Mouse (Mus musculus) C2C12 (cell line): ENCODE measurements around the gene Kcnma1. TPM values are rescaled to one million over a fixed set of nuclear protein-coding genes. Genes with fewer than 3 reads are reported as not detected.

Experiments
- H3K27me3 ChIP-seq: one replicate; pipeline ENCODE4 v1.6.1; 2011; ENCODE audit not compliant: control insufficient read depth, insufficient read depth, insufficient read length
- H3K36me3 ChIP-seq: one replicate; pipeline ENCODE4 v1.6.1; 2011; ENCODE audit not compliant: control insufficient read depth, insufficient read depth
- H3K4me3 ChIP-seq: one replicate; pipeline ENCODE4 v1.5.1; 2011; ENCODE audit warnings: mild to moderate bottlenecking, control low read depth; ENCODE audit not compliant: poor library complexity, insufficient read depth, severe bottlenecking
- H3K79me2 ChIP-seq: one replicate; pipeline ENCODE4 v1.6.1; 2011; ENCODE audit not compliant: control insufficient read depth, insufficient read depth
- H3K79me3 ChIP-seq: one replicate; pipeline ENCODE4 v1.6.1; 2011; ENCODE audit warnings: low read depth, control low read depth
- H3ac ChIP-seq: one replicate; pipeline ENCODE3; 2011; ENCODE audit warnings: low read depth; ENCODE audit not compliant: control insufficient read depth, insufficient read length
- CEBPB ChIP-seq: IDR thresholded peaks from one replicate; pipeline ENCODE4 v1.6.1; 2011; ENCODE audit warnings: low read depth, mild to moderate bottlenecking, control low read depth, moderate library complexity
- CTCF ChIP-seq: IDR thresholded peaks from one replicate; pipeline ENCODE4 v1.5.1; 2011; ENCODE audit not compliant: control insufficient read depth, insufficient read depth, insufficient read length
- FOSL1 ChIP-seq: IDR thresholded peaks from one replicate; pipeline ENCODE4 v1.8.0; 2011; ENCODE audit warnings: mild to moderate bottlenecking, low read length; ENCODE audit not compliant: poor library complexity, insufficient read depth, severe bottlenecking
- MAX ChIP-seq: IDR thresholded peaks from one replicate; pipeline ENCODE4 v1.6.1; 2011; ENCODE audit warnings: mild to moderate bottlenecking, control low read depth
- MYOD1 ChIP-seq: IDR thresholded peaks from one replicate; pipeline ENCODE4 v1.6.1; 2011; ENCODE audit warnings: low read depth; ENCODE audit not compliant: control insufficient read depth, insufficient read length
- MYOG ChIP-seq: IDR thresholded peaks from one replicate; pipeline ENCODE4 v1.6.1; 2011; ENCODE audit not compliant: control insufficient read depth, insufficient read length; ENCODE audit errors: extremely low read depth
- USF1 ChIP-seq: IDR thresholded peaks from one replicate; pipeline ENCODE4 v1.6.1; 2011; ENCODE audit warnings: low read depth, mild to moderate bottlenecking, control low read depth, moderate library complexity
- polyA plus RNA-seq: library from polyadenylated mRNA; unstranded; fragments of >200 nt; fragmentation: generic; extraction: Trizol; gene quantifications from one replicate; pipeline ENCODE4 v1.2.1, GENCODE M21; 2012; ENCODE audit warnings: missing spikeins

The Kcnma1 gene
- polyA plus RNA-seq, 1 experiment: not detected

DNA sequence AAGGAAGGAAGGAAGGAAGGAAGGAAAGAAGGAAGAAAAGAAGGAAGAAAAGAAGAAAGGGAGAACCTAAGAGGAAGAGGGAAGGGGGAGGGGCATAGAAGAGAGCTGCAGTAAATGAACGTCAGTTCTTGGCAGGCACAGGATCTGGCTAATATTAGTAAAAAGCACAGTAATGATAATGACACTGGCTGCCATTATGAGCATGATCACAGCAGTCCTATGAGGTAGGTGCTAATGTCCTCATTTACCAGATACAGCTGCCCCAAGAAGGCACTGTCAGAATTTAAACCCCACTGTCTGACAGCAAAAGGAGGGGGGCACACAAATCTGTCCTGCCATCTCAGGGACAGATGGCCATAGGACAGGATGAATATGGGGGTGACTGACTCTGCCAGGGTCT, 205.2 kb downstream of the Kcnma1 start:
- no peaks in the 10 kb centered on the region for H3K36me3 ChIP-seq
- H3K79me3 ChIP-seq: no peaks in the 10 kb centered on the region
- no peak overlapping the region for H3ac ChIP-seq
- H3K27me3 ChIP-seq: no peaks in the 10 kb centered on the region
- no peaks in the 10 kb centered on the region for H3K79me2 ChIP-seq
- TF ChIP-seq MAX (no peak), FOSL1 (no peak), MYOD1 (no peak)
- no peak overlapping the region for H3K4me3 ChIP-seq

GRCm38 (mm10) chr14:23806378-23806777, 207.9 kb downstream of the Kcnma1 start:
- Histone ChIP-seq H3ac (no peak overlapping the region), H3K4me3 (no peak overlapping the region), H3K27me3 (no peaks in the 10 kb centered on the region), H3K36me3 (no peaks in the 10 kb centered on the region), H3K79me3 (no peaks in the 10 kb centered on the region), H3K79me2 (no peaks in the 10 kb centered on the region)
- TF ChIP-seq MYOD1 (no peak), USF1 (no peak), FOSL1 (no peak), CTCF (no peak), MAX (no peak), MYOG (no peak), CEBPB (no peak)

DNA sequence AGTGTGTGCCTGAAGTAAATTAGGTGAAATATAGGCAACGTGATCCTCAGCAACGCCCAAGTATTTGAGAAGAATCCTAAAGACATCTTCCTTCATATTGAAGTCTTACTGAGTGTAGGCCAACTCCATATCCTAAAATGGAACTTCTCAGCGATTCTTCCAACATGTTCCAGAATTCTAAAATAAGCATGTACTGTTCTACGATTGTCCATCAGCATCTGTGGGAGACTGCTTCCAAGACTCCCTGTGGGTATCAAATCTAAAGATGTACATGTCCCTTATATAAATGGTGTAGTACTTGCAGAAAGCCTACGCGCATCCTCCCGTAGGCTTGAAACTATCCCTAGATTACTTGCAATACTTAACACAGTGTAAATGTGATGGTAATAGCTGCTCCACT, 217.4 kb downstream of the Kcnma1 start:
- peaks cover 3% of the 10 kb centered on the region for H3K27me3 ChIP-seq
- H3K79me2 ChIP-seq: no peaks in the 10 kb centered on the region
- no peak overlapping the region for H3K4me3 ChIP-seq
- no peaks in the 10 kb centered on the region for H3K79me3 ChIP-seq
- TF ChIP-seq MYOG (no peak), MYOD1 (no peak), FOSL1 (no peak), CEBPB (no peak), USF1 (no peak), CTCF (no peak), MAX (no peak)
- H3ac ChIP-seq: no peak overlapping the region
- H3K36me3 ChIP-seq: no peaks in the 10 kb centered on the region

DNA sequence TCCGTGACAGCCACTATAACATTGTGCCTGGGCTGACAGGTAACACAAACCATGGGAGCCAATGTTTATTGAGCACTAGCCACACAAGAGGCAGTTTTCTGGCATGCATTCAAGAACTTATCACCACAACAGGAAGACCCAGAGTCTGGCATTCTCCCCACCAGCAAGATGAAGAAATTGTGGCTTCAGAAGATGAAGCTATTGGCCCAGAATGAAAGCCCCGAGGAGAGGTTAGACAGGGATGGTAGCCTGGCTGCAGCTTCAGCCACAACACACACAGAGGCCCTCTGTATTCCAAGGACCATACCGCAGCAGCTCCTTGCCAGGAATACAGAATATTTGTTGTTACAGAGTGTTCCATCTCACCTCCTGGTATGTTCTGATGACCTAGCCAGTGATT, 221.6 kb downstream of the Kcnma1 start:
- no peak overlapping the region for H3K4me3 ChIP-seq
- H3K27me3 ChIP-seq: peaks cover 3% of the 10 kb centered on the region
- H3K36me3 ChIP-seq: no peaks in the 10 kb centered on the region
- no peak overlapping the region for H3ac ChIP-seq
- no peaks in the 10 kb centered on the region for H3K79me2 ChIP-seq
- no peaks in the 10 kb centered on the region for H3K79me3 ChIP-seq
- TF ChIP-seq CTCF: no peak
- TF ChIP-seq MAX: no peak
- TF ChIP-seq FOSL1: no peak
- no peak for TF ChIP-seq USF1

GRCm38 (mm10) chr14:23792076-23792475, 222.2 kb downstream of the Kcnma1 start:
- H3K79me2 ChIP-seq: no peaks in the 10 kb centered on the region
- peaks cover 3% of the 10 kb centered on the region for H3K27me3 ChIP-seq
- no peak overlapping the region for H3K4me3 ChIP-seq
- H3K79me3 ChIP-seq: no peaks in the 10 kb centered on the region
- H3K36me3 ChIP-seq: no peaks in the 10 kb centered on the region
- H3ac ChIP-seq: no peak overlapping the region
- no peak for TF ChIP-seq FOSL1
- TF ChIP-seq CTCF: no peak
- no peak for TF ChIP-seq MYOG
- no peak for TF ChIP-seq USF1
- no peak for TF ChIP-seq MYOD1
- TF ChIP-seq MAX: no peak

- Histone ChIP-seq H3K4me3 (no peak overlapping the region), H3K79me2 (no peaks in the 10 kb centered on the region), H3K27me3 (peaks cover 3% of the 10 kb centered on the region), H3K79me3 (no peaks in the 10 kb centered on the region), H3ac (no peak overlapping the region), H3K36me3 (no peaks in the 10 kb centered on the region)
- TF ChIP-seq MAX: no peak
- no peak for TF ChIP-seq MYOG
Observed at GRCm38 (mm10) chr14:23791261-23791691, 223.0 kb downstream of the Kcnma1 start.

DNA sequence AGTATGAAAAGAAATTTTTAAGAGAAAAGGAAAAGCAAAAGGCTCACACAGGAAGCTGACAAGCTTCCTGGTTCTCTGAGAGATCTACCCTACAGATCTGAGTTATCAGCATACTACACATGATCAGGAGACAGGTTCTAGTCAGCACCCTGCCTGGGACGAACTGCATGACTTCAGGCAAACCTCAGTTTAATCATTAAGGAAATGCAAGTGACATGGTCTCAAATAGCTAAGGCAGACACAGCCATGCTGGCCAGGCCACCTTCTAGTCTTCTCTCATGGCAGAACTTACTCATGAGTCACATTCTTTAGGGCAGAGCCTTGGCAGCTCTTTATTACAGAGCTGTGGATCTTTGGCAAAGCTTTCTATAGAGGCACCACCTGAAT, 227.6 kb downstream of the Kcnma1 start:
- no peaks in the 10 kb centered on the region for H3K27me3 ChIP-seq
- H3K79me2 ChIP-seq: no peaks in the 10 kb centered on the region
- TF ChIP-seq USF1: no peak
- no peak for TF ChIP-seq MAX
- no peak for TF ChIP-seq FOSL1
- no peak for TF ChIP-seq MYOD1
- no peak for TF ChIP-seq CTCF
- no peak for TF ChIP-seq MYOG
- TF ChIP-seq CEBPB: no peak
- no peaks in the 10 kb centered on the region for H3K36me3 ChIP-seq
- H3ac ChIP-seq: no peak overlapping the region
- H3K79me3 ChIP-seq: no peaks in the 10 kb centered on the region
- H3K4me3 ChIP-seq: no peak overlapping the region
